Mouse (Mus musculus) gastrocnemius, postnatal 25 days (tissue): ENCODE results near the gene Cd164l2. TPM values are rescaled to one million over a fixed set of nuclear protein-coding genes. Genes with fewer than 3 reads are reported as not detected.

Source experiments
- DNase-seq: peaks from one replicate; pipeline ENCODE4 v3.0.0; 2022
- total RNA-seq, 2 experiments: library from RNA; stranded (reverse); gene quantifications; 1 replicate in 1 of 2; 2 replicates in 1 of 2; pipeline ENCODE4 v1.2.3; 2021

Cd164l2 gene
- total RNA-seq, 2 experiments from 2014 or later: not detected

DNA sequence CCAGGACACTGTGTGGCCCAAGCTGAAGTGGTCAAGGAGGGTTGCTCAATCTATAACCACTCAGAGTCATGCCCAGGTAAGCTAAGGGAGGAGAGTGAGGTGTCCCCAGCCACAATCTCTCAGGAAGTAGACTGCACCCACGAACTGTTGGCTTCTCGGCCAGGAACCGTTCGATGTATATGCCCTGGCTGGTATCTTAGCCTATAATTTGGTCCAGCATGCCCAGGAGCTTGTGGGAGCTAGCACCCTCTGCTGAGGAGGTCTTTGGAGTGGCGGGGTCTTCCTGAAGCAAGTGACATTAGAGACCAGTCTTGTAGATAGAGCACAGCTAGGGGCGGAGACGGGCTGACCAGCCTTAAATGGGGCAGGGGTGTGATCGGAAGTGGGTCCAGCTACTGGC, 9.8 kb downstream of the Cd164l2 start:
- DNase-seq: no peak

DNA sequence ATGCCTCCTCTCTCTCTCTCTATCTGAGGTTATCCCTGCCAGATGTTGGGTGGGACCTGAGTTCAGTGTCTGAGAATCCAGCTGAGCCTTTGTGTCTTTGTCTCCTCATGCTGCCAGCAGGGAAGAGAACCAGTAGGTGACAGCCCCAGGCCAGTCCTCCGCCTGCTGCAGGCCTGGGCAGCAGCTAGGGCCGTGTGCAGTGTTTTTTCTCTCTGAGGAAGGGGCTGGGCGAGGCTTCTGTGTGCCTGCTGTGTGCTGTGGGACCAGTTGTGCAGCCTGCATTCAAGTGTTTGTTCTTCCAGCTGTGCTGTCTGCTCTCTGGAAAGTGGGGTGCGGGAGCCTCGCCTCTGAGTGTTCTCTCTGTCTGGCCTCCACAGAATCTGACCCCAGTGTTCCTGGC, 11.9 kb downstream of the Cd164l2 start:
- DNase-seq: no peak

DNA sequence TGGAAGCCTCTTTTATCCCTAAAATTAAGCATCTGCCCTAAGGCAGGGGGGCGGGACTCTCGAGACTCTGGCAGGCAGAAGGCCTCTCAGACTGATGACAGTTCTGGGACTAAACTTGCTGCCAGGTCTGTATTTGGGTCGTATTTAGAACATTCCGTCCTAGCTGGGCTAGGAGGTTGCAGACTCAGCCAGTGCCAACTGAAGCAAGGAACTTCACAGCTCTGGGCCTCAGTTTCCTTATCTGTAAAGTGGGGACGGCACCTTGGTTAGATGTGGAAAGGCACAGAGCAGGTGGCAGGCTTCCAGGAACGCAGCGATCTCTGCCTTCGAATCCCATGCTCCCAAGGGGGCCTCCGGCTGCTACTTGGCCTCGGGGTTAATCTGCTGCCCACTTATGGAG, 14.1 kb downstream of the Cd164l2 start:
- DNase-seq: peak; percentile 70

DNA sequence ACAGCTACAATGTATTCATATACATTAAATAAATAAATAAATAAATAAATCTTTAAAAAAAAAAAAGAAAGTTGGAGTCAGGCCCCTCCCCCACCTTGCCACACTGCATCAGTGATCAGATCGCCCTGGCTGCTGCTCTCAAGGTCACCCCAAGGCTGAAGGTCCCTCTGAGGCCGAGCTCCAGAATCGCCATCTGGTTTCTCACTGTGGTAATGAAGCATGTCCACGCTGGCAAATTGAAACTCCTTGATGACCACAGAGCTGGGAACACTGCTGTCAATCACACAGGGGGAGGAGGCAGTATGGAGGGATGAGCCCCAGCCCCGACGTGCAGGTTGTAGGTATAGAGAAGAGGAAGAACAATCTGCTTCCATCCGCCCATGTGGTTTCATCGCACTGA, 15.7 kb downstream of the Cd164l2 start:
- DNase-seq: no peak

DNA sequence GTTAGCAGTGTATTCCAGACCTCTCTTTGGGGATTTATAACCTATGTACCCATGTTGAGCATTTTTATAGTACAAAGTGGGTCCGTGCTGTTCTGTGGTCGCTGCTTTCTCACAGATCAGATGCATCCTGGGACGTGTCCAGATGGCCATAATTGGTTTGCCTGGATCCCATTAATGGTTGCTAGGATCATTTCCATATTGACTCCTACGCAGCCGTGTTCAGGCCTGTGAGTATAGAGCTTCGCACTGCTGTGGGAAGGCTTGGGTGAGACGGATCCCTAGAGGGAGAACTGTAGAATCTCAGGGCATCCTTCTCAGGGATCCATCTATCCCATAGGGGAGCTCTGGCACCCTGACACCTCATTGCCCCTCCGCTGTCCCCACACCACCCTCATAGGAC, 17.7 kb downstream of the Cd164l2 start:
- no peak for DNase-seq

DNA sequence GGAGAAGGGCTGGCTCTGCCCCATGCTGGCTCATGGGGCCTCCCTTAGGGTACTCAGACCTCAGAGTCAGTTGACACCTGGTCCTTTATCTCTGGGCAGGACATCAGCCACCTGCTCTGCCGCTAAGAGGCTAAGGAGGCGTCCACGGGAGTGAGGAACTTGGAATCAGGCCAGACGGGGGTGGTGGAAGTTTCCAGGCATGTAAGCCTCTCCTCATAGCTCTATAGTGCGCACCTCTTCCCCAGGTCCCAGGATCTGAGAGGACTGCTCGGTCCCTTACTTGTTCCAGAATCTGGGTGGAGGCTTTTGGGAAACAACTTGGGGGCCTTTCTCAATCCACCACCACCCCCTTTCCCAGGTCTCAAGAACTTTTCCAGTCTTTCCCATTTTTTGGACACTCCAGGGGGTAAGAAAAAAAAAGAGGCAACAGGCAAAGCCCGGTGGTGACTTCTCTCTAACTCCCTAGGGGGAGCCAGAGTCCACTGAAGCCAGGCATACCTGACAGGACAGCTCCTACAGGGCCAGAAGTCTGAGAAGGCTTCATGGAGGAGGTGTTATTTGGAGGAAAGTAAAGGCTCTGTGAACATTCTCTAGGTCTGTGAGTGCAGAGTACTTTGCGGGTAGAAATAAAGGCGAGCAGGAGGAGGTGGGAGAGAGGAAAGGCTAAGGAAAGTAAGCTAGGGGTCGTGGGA, 21.5 kb downstream of the Cd164l2 start:
- DNase-seq: no peak

DNA sequence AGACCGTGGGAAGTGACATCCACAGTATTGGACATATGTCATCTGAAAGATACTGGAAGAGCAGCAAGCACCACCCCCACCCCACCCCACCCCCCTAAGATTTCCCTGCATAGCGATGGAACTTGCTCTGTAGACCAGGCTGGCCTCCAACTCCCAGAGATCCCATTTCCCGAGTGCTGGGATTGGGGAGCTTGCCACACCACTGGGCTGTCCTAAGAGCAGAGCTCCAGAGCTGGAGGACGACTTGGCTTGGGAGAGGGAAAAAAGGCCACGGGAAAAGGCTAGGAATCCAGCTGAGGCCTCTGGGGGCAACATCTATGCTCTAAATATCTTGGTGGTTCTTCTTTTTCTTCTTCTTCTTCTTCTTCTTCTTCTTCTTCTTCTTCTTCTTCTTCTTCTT, 22.8 kb downstream of the Cd164l2 start:
- DNase-seq: no peak

DNA sequence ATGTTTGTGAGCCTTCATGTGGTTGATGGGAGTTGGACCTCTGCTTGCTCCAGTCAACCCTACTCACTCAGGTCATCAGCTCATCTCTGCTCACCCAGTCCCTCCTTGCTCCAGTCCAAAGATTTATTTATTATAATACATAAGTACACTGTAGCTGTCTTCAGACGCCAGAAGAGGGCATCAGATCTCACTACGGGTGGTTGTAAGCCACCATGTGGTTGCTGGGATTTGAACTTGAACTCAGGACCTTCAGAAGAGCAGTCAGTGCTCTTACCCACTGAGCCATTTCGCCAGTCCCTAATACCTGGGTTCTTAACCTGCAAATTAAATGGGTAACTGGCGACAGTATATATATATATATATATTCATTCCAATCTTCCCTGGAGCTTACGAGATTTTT, 23.5 kb downstream of the Cd164l2 start:
- DNase-seq: no peak

DNA sequence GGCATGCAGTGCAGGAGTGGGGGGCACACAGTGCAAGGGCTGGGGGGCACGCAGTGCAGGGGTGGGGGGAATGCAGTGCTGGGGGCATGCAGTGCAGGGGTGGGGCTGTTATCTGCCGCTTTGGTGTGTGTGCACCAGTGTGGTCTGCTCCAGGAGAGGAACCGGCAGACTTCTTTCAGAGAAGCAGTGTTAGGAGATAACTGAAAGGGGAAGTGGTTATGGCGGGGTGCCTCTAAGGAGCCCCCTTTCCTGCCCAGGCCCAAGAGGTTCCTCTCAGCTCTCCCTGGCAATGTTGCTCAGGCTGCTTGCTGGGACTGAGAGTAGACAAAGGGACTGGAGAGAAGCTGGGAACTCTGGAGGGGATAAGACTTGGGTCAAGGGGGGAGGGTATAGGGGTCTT, 26.0 kb downstream of the Cd164l2 start:
- no peak for DNase-seq

DNA sequence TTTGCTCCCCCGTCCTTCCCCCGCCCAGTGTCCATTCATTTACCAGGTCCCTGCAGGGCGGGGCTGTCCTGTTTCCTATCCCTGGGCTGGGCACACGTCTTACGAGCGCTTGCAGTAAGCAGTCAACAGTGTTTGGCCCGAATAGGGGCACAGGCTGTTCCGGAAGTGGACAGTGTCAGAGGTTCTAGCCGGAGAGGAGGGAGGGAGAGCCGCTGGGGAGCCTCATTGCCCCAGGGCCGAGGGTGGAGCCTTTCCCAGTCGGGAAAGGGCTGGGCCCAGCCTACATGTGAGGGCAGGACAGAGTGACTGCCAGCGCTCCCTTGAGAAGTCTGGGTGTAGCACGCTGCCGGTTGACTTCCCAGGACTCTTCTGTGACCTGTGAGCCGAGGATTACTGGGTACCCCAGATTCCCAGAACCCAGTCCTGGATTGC, 28.6 kb downstream of the Cd164l2 start, which contains the start of gene Map3k6:
Gene Map3k6, plus strand, starts transcription at position 329 of the 432 bp plus-strand sequence.
- DNase-seq: peak; percentile 95

DNA sequence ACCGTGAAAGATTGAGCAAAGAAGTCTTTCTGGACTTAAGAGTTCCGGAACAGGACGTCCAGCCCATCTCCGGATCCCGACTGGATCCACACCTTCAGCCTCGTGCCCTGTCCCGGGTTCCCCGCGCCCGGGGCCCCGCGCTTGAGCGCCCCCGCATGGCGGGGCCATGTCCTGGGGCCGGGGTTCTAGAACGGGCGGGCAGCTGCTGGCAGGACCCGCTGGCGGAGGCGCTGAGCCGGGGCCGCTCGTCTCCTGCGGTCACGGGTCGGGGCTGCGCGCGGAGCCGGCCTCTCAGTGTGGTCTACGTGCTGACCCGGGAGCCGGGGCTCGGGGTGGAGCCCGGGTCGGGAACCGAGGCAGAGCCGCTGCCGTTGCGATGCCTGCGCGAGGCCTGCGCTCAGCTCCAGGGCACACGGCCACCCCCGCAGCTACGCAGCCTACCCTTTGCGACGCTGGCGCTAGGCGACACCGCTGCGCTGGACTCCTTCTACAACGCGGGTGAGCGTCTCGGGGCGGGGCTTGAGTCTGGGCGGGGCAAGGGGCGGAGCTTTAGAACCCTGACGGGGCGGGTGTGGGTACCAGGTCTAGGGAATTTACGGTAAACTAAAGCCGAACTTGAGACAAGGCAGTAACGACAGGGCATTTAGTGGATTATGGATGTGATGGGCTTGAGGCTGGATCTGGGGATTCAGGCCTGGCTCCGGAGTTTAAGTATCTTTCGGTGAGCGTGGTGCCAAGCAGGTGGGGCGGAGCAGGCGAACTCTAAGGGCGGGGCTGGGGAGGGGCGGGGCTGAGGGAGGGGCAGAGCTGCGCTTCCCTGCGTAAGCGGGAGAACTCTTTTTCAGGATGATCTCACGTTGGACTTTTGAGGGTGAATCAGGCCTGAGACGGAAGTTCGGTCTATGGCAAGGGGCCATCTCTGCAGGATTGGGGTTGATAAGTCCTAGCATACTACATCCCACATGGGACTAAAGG, 29.3 kb downstream of the Cd164l2 start:
- DNase-seq: peak; percentile 90

DNA sequence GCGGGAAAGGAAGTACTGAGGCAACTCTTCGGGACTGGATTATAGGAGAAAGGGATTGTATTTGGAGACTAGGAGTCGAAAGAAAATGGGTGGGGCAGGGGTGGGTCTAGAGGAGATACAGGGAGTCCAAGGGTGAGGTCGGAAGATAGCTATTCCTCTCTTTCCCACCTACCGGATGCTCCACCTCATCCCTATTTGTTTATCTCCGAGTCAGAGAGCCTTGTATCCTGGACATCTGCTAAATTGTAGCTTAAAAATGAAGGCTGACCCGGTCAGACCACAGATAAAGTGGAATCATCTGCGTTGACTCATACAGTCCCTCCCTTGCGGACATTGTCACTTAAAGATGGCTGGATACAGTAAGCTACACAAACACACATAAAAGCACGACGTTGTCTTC, 30.0 kb downstream of the Cd164l2 start:
- DNase-seq: no peak

DNA sequence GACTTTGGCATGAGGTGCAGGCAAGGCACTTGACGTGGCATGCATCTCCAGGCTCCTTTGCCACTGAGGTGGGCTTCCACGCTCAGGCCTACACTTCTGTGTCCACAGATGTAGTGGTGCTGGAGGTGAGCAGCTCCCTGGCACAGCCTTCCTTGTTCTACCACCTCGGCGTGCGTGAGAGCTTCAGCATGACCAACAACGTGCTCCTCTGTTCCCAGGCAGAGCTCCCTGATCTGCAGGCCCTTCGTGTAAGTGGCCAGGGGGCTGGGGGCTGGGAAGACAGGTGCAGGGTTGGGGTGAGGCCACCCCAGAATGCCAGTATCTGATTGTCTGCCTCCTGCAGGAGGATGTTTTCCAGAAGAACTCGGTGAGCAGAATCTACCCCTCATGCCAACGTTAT, 30.8 kb downstream of the Cd164l2 start:
- no peak for DNase-seq

DNA sequence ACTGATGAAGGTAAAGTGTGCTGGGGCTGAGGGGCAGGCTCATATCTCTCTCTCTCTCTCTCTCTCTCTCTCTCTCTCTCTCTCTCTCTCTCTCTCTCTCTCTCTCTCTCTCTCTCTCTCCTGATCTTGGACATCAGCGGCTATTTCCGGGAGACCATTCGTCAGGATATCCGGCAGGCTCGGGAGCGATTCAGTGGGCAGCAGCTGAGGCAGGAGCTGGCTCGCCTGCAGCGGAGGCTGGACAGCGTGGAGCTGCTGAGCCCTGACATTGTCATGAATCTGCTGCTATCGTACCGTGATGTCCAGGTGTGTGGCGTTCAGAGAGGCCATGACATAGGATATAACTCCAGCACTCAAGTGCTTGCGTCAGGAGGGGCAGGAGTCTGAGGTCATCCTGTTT, 31.6 kb downstream of the Cd164l2 start:
- no peak for DNase-seq

DNA sequence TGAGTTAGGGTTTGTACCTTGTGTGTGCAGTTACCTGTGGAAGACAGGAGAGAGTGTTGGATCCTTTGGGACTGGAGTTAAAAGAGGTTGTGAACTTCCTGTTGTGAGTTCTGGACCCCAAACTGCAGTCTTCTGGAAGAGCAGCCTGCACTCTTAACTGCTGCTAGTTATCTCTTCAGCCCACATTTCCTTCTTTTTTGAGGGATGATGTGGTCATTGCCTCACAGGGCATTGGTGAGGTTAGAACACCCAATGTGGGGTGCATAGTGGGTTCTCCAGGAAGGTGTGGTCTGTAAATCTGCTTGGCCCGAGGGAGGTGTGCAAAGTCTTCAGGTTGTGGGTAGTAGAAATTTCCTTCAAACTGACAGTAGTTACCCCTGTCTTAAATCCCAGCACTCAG, 32.4 kb downstream of the Cd164l2 start:
- no peak for DNase-seq

DNA sequence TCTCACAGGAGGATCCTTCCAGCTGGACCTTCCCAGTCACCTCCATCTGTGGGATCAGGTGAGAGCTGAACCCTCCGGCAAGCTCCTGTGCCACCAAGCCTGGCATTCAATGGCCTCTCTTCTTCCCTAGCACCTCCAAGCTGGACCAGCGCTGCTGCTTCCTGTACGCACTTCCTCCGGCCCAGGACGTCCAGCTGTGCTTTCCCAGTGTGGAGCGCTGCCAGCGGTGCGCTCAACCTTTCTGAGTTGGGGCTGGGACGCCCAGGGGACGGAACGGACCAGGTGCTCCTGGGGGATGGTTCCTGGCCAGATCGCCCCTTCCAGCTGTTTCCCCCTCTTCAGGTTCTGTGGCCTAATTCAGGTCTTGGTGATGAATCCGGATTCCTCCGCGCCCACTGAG, 35.1 kb downstream of the Cd164l2 start:
- peak; percentile 68 for DNase-seq

DNA sequence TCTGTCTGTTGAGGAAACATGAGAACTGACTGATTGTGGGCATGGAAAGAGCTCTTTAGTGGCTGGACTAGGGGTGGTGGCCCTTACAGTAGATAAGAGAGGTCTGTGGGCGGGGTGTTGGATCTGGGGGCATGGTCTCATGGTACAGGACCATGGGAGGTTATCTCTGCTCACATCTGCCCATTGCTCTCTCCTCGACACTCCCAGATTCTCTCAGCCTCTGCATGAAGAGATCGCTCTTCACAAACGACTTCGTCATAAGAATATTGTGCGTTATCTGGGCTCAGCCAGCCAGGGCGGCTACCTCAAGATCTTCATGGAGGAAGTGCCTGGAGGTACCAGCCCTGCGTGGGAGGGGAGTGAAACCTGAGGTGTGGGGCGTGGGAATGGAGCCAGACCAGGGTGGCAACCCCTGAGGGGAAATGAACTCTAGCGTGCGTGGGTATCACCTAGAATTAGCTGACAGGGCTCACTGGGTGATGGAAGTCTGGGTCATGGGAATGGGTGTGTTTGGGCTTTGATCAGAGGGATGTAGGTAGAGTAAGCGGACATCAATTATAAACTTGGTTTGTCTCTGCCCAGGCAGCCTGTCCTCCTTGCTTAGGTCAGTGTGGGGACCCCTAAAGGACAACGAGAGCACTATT, 36.0 kb downstream of the Cd164l2 start:
- DNase-seq: no peak

DNA sequence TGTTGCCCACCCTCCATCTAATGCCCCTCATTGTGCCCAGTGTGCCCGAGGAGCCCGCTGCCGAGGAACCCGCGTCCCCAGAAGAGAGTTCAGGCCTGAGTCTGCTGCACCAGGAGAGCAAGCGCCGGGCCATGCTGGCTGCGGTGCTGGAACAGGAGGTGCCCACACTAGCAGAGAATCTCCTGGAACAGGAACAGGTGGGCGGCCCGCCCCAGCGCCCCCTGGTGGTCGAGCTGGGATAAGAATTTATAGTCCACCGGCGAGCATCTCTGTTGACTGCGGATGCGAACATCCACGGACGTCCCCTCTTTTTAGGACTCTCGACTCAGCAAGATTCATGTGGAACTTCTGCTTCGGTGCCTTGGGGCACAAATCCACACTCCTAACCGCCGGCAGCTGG, 38.7 kb downstream of the Cd164l2 start:
- peak; percentile 82 for DNase-seq

DNA sequence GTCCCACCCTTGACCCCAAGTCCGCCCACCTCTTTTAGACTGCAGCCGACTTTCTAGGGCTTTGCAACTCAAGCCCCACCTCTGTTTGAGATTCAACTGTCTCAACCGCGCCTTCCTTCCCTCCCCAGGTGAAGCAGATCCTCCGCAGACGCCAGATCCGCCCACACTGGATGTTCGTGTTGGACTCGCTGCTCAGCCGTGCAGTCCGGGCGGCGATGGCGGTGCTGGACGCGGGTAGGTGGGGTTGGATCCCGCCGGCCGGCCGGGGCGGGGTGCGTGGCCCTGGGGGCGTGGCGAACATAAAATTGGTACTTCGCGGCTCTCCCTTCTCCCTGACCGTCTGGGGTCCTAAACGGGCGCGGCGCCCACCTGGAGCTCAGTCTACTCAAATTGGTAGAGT, 39.3 kb downstream of the Cd164l2 start:
- DNase-seq: peak; percentile 31

DNA sequence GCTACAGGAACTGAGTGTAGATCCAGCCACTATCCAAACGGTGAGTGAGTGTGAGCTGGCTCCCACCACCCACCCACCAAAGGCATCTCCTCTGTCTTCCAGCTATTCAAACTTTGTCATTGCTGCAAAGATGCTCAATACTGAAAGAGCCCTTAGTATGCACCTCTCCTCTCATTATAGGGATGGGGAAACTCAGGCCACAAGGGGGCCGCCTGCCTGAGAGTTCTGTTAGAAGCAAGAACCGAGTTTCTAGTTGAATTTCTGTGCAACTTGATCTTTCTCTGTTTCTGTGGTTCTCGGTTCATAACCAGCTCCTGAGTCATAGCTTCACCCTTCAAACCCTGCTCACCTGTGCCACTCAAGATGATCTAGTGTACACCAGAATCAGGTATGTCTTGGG, 40.2 kb downstream of the Cd164l2 start:
- no peak for DNase-seq

DNA sequence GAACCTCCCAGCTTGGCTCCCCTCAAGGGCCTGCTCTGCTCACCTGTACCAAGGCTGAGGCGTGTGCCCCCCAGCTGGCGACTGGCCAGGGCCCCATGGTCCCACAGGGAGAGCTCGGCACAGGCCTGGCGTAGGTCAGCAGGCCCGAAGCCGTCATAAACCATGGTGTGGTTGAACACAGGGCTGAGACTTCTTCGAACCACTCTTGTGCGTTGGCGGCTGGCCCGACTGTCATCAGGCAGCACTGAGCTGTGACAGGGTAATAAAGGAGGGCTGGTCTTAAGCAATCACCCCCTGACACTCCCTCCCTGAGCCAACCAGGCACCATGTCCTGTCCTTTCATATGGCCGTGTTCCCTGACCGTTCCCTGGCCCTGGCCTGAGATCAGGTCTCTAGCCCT, 41.5 kb downstream of the Cd164l2 start:
- no peak for DNase-seq

DNA sequence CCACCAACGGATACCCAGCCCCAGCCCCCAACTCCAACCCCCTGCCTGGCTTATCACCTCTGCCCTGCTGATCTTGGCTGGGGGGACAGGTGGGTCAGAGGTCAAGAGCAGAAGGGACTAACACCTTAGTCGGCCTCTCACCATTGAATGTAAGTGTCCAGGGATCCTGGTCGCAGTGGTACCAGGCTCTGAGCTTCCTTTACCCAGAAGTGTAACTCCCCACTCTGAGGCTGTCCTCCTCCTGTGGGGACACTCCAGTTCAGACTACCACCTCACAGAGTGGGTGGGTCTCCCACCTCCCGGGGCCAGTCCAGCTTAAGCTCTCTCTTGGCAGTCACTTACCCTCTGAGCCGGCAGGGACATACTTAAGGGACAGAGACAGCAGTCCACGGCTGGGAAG, 43.5 kb downstream of the Cd164l2 start:
- DNase-seq: no peak

DNA sequence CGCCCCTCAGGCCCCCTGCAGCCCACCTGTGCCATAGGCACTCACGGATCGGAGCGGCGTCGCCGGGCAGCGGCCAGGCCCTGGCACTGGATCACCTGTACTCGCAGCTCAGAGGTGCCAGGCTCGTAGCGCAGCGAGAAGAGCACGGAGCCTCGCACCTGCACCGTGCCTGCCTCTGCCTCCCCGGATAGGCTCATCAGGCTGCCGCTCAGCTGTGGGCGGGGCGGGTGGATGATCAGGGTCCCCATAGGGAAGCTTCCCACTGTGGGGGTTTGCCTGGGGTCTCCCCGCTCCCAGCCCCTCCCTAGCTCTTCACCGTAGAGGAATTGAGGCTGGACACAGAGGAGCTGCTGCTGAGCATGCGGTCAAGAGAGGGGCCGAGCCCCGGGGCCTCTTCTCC, 44.9 kb downstream of the Cd164l2 start:
- no peak for DNase-seq
